Mouse (Mus musculus) heart, embryonic 15.5 days (tissue): ENCODE results near the gene Zdhhc1. TPM values are rescaled to one million over a fixed set of nuclear protein-coding genes. Genes with fewer than 3 reads are reported as not detected.

ENCODE experiments used
- ATAC-seq: fragments of 200-750 bp; cut with Nextera tagmentation; replicated peaks from 2 replicates; pipeline ENCODE4 v1.8.0; 2017; ENCODE audit warnings: low read depth, moderate TSS enrichment; ENCODE audit not compliant: insufficient number of reproducible peaks, insufficient read depth, low FRiP score
- H3K27ac ChIP-seq: fragments of 300-500 bp; sonication (generic); 2 replicates; pipeline ENCODE4 v1.5.1; 2015; ENCODE audit warnings: mild to moderate bottlenecking, inconsistent platforms
- H3K27me3 ChIP-seq: fragments of 300-500 bp; sonication (generic); 2 replicates; pipeline ENCODE4 v1.6.1; 2015; ENCODE audit warnings: inconsistent platforms
- H3K36me3 ChIP-seq: fragments of 300-500 bp; sonication (generic); 2 replicates; pipeline ENCODE4 v1.6.1; 2015; ENCODE audit warnings: mild to moderate bottlenecking, inconsistent platforms
- H3K4me1 ChIP-seq: fragments of 300-500 bp; sonication (generic); replicated peaks from 2 replicates; pipeline ENCODE4 v1.6.1; 2015; ENCODE audit warnings: inconsistent platforms
- H3K4me2 ChIP-seq: fragments of 300-500 bp; sonication (generic); 2 replicates; pipeline ENCODE4 v1.6.1; 2015; ENCODE audit warnings: inconsistent platforms, mild to moderate bottlenecking, moderate library complexity
- H3K4me3 ChIP-seq: fragments of 300-500 bp; sonication (generic); 2 replicates; pipeline ENCODE4 v1.5.1; 2015; ENCODE audit warnings: mild to moderate bottlenecking, inconsistent platforms
- H3K9ac ChIP-seq: fragments of 300-500 bp; sonication (generic); 2 replicates; pipeline ENCODE4 v1.6.1; 2015; ENCODE audit warnings: mild to moderate bottlenecking, inconsistent platforms
- H3K9me3 ChIP-seq: fragments of 300-500 bp; sonication (generic); replicated peaks from 2 replicates; pipeline ENCODE4 v1.6.1; 2016; ENCODE audit warnings: inconsistent platforms
- WGBS: fragments of 180-500 bp; shearing (Covaris S2); methylation state at CpG from one replicate; pipeline ENCODE4 v1.1.7; 2015; ENCODE audit warnings: mixed read lengths; 5-methylcytosine and 5-hydroxymethylcytosine counted together
- polyA plus RNA-seq: library from polyadenylated mRNA; unstranded; fragments of >200 nt; fragmentation: Nextera tagmentation; extraction: Ambion mirVana; gene quantifications from 2 replicates; pipeline ENCODE4 v1.2.1, GENCODE M21; 2015

The Zdhhc1 gene
- polyA plus RNA-seq, 1 experiment from 2014 or later = 23.2 TPM

GRCm38 (mm10) chr8:105493495-105493894, 3.2 kb downstream of the Zdhhc1 start:
- 38% methylated on average over 3 of the region's 3 CpGs for WGBS
- Histone ChIP-seq H3K27me3 (no peaks in the 10 kb centered on the region), H3K9ac (no peak overlapping the region), H3K27ac (no peak overlapping the region), H3K4me2 (no peak overlapping the region), H3K4me1 (peaks cover 22% of the 10 kb centered on the region), H3K9me3 (no peaks in the 10 kb centered on the region), H3K36me3 (no peaks in the 10 kb centered on the region), H3K4me3 (no peak overlapping the region)
- no peak for ATAC-seq

DNA sequence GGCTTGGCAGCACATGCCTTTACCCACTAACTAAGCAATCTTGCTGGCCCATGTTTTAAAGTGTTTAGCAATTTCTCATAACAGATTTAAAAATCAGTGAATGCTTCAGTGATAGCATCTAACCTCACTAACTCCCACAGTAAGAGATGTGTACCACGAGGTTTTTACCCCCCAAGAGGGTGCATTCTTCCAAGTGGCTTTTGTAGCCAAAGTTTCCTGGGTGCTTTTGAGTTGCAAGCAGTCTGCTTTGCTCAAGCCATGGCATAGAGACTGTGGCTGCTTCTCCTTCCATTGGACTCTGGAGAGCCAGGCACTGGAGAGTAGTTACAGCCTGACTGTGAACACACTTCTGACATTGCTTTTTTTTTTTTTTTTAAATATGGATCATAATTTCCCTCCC, 7.4 kb downstream of the Zdhhc1 start:
- no peaks in the 10 kb centered on the region for H3K27me3 ChIP-seq
- no peak overlapping the region for H3K9ac ChIP-seq
- peaks cover 7% of the 10 kb centered on the region for H3K4me1 ChIP-seq
- no peaks in the 10 kb centered on the region for H3K36me3 ChIP-seq
- H3K4me3 ChIP-seq = no peak overlapping the region
- H3K9me3 ChIP-seq = no peaks in the 10 kb centered on the region
- no peak overlapping the region for H3K27ac ChIP-seq
- 51% methylated on average over 1 of the region's 1 CpGs for WGBS
- ATAC-seq = no peak
- H3K4me2 ChIP-seq = no peak overlapping the region

DNA sequence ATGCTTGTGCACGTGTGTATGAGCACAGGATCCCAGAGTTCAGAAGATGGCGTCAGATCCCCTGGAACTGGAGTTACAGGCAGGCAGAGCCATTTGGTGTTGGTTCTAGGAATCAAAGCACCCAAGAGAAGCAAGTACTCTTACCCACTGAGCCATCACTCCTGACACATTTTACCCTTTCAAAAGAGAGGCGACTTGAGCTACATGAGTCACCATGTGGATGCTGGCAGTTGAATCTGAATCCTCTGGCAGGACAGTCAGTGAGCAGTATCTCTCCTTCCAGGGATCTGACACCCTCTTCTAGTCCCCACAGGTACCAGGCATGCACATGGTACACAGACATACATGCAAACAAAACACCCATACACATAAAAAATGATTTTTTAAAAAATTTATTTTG, 8.6 kb downstream of the Zdhhc1 start:
- Histone ChIP-seq H3K36me3 (0 out of 2 replicates have a peak, but pooled peaks cover 2% of the 10 kb centered on the region), H3K4me1 (peaks cover 7% of the 10 kb centered on the region), H3K9me3 (no peaks in the 10 kb centered on the region), H3K9ac (no peak overlapping the region), H3K27ac (no peak overlapping the region), H3K27me3 (no peaks in the 10 kb centered on the region), H3K4me3 (no peak overlapping the region), H3K4me2 (no peak overlapping the region)
- WGBS = 64% methylated on average over 3 of the region's 3 CpGs
- no peak for ATAC-seq

DNA sequence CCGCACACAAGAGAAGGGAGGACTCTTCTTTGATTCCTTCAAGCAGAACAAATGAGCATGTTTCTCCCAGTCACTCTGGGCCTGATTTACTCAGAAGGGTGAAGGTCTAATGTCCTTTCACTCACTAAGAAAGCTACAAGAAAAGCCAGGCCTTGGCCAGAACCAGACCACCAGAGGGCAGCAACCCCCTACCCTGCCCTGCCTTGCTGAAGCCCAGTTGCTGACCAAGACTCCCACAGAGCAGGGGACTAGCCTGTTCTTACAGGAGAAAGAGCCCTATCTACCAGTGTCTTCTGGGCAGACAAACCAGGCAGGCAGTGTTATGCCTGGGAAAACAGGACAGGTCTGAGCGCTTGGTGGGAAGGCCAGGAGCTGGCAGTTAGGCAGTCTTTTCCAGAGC, 12.3 kb downstream of the Zdhhc1 start:
- H3K9me3 ChIP-seq = no peaks in the 10 kb centered on the region
- 0 out of 2 replicates have a peak, but pooled peaks cover 3% of the 10 kb centered on the region for H3K36me3 ChIP-seq
- H3K9ac ChIP-seq = no peak overlapping the region
- no peak overlapping the region for H3K4me2 ChIP-seq
- no peak overlapping the region for H3K4me3 ChIP-seq
- H3K27me3 ChIP-seq = no peaks in the 10 kb centered on the region
- 42% methylated on average over 2 of the region's 2 CpGs for whole genome bisulfite sequencing
- ATAC-seq = no peak
- no peak overlapping the region for H3K27ac ChIP-seq
- peaks cover 7% of the 10 kb centered on the region for H3K4me1 ChIP-seq

DNA sequence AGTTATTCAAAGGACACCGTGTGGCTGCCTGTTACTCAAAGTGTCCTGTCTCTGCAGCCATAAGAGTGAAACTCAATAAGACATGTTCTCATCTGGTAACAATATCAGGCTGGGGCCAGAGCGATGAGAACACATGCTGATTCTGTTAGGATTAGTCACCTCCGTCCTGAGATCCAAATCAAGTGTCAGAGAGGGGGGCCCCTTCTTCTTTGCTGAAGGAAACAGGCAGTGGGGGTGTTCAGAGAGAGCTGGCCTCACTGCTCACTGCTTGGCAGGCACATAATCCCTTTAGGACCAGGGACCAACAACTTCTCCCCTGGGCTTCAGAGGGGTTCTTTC, 12.7 kb downstream of the Zdhhc1 start:
- no peak overlapping the region for H3K4me2 ChIP-seq
- no peaks in the 10 kb centered on the region for H3K27me3 ChIP-seq
- H3K4me1 ChIP-seq = peaks cover 7% of the 10 kb centered on the region
- ATAC-seq = no peak
- no peak overlapping the region for H3K27ac ChIP-seq
- 64% methylated on average over 3 of the region's 3 CpGs for WGBS
- H3K9ac ChIP-seq = no peak overlapping the region
- no peaks in the 10 kb centered on the region for H3K9me3 ChIP-seq
- H3K4me3 ChIP-seq = no peak overlapping the region
- 0 out of 2 replicates have a peak, but pooled peaks cover 3% of the 10 kb centered on the region for H3K36me3 ChIP-seq

GRCm38 (mm10) chr8:105483212-105484029, 13.3 kb downstream of the Zdhhc1 start:
- Histone ChIP-seq H3K9ac (no peak overlapping the region), H3K27me3 (no peaks in the 10 kb centered on the region), H3K9me3 (no peaks in the 10 kb centered on the region), H3K27ac (no peak overlapping the region), H3K4me3 (no peak overlapping the region), H3K36me3 (0 out of 2 replicates have a peak, but pooled peaks cover 3% of the 10 kb centered on the region), H3K4me2 (no peak overlapping the region), H3K4me1 (peaks cover 9% of the 10 kb centered on the region)
- 0 out of 2 replicates have a peak, but pooled peaks have one; percentile 44 for ATAC-seq
- WGBS = 46% methylated on average over 14 of the region's 14 CpGs

- Histone ChIP-seq H3K4me1 (peaks cover 22% of the 10 kb centered on the region), H3K4me2 (no peak overlapping the region), H3K9me3 (no peaks in the 10 kb centered on the region), H3K9ac (no peak overlapping the region), H3K27ac (no peak overlapping the region), H3K4me3 (no peak overlapping the region), H3K27me3 (no peaks in the 10 kb centered on the region), H3K36me3 (0 out of 2 replicates have a peak, but pooled peaks cover 3% of the 10 kb centered on the region)
- WGBS = 78% methylated on average over 8 of the region's 8 CpGs
- ATAC-seq = no peak
Observed at GRCm38 (mm10) chr8:105482123-105482522, 14.6 kb downstream of the Zdhhc1 start.

DNA sequence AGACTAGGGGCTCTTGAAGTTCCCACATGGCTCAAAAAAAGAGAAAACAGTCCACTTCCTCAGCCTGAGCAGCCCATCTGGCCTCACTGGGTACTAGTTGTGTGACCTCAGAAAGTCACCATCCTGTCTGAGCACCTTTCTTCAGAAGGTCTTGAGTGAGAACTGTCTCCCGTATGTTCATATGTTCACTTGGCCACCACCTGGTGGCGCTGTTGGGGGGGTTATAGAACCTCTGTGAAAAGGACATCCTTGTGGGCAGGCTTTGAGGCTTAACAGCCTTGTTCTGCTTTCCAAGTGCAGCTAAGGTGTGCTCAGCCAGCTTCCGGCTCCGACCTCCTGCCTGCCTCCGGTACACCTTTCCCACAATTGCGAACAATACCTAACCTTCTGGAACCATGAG, 15.2 kb downstream of the Zdhhc1 start:
- H3K36me3 ChIP-seq = 0 out of 2 replicates have a peak, but pooled peaks cover 3% of the 10 kb centered on the region
- peaks cover 27% of the 10 kb centered on the region for H3K4me1 ChIP-seq
- H3K9ac ChIP-seq = no peak overlapping the region
- no peak overlapping the region for H3K27ac ChIP-seq
- ATAC-seq = no peak
- no peak overlapping the region for H3K4me2 ChIP-seq
- WGBS = 72% methylated on average over 6 of the region's 6 CpGs
- H3K27me3 ChIP-seq = no peaks in the 10 kb centered on the region
- no peaks in the 10 kb centered on the region for H3K9me3 ChIP-seq
- no peak overlapping the region for H3K4me3 ChIP-seq

DNA sequence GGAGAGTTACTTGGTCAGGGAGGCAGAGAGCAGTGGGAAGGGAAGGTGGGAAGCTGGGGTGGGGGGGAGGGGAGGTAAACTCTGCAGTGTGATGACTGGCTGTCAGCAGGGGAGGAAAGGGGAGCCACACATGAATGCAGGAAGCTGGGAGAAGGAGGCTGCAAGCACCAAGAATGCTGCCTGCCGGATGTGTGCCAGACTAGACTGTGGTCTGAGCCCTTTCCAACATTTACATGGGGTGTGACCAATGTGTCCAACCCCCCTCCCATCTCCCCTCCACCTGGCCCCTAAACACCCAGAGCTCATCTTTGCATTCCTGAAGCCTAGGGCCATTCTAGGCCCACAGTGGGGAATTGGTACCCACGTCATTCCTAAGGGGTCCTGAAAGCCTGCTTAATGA, 15.7 kb downstream of the Zdhhc1 start:
- H3K27me3 ChIP-seq = no peaks in the 10 kb centered on the region; the same call in 1 of the 2 replicates
- H3K9ac ChIP-seq = no peak overlapping the region
- H3K4me2 ChIP-seq = no peak overlapping the region
- peaks cover 27% of the 10 kb centered on the region for H3K4me1 ChIP-seq
- H3K4me3 ChIP-seq = no peak overlapping the region
- 0 out of 2 replicates have a peak, but pooled peaks cover 3% of the 10 kb centered on the region for H3K36me3 ChIP-seq
- no peaks in the 10 kb centered on the region for H3K9me3 ChIP-seq
- no peak for ATAC-seq
- no peak overlapping the region for H3K27ac ChIP-seq
- WGBS = 22% methylated on average over 2 of the region's 2 CpGs

GRCm38 (mm10) chr8:105477792-105478191, 18.9 kb downstream of the Zdhhc1 start:
- Histone ChIP-seq H3K27ac (peak overlapping the region; percentile 60), H3K4me3 (no peak overlapping the region), H3K9me3 (no peaks in the 10 kb centered on the region), H3K27me3 (peaks cover 9% of the 10 kb centered on the region; the same call in 1 of the 2 replicates), H3K36me3 (no peaks in the 10 kb centered on the region), H3K4me2 (no peak overlapping the region), H3K9ac (no peak overlapping the region), H3K4me1 (peaks cover 46% of the 10 kb centered on the region)
- WGBS = 31% methylated on average over 3 of the region's 3 CpGs
- no peak for ATAC-seq

- WGBS = 43% methylated on average over 25 of the region's 25 CpGs
- ATAC-seq = no peak
- H3K27me3 ChIP-seq = peaks cover 12% of the 10 kb centered on the region; the same call in 1 of the 2 replicates
- peaks cover 52% of the 10 kb centered on the region for H3K4me1 ChIP-seq
- no peaks in the 10 kb centered on the region for H3K9me3 ChIP-seq
- H3K4me2 ChIP-seq = no peak overlapping the region
- H3K36me3 ChIP-seq = no peaks in the 10 kb centered on the region
- no peak overlapping the region for H3K9ac ChIP-seq
- no peak overlapping the region for H3K4me3 ChIP-seq
- no peak overlapping the region for H3K27ac ChIP-seq
Observed at GRCm38 (mm10) chr8:105476628-105477413, 19.9 kb downstream of the Zdhhc1 start.
